Mouse (Mus musculus): ENCODE data around the gene Zmynd12.

- TF ChIP-seq POLR2A (IDR thresholded peaks at IDR 0.05; ENCODE audit: low read depth, low read length) (no peak), CTCF (IDR thresholded peaks at IDR 0.05; ENCODE audit: extremely low read depth, insufficient read length, insufficient replicate concordance, low read depth, low read length) (no peak)
These were observed 3.0 kb downstream of the Zmynd12 start for GRCm38 (mm10) chr4:119425601-119426000.
